Mouse (Mus musculus) erythroblast, embryonic 14.5 days (primary cell): Measurements from ENCODE around the gene Smim11.

Experiments used
- GATA1 ChIP-seq: IDR thresholded peaks from 2 replicates; pipeline ENCODE4 v1.6.1; 2012; ENCODE audit warnings: low read length, inconsistent platforms, mixed read lengths
- TAL1 ChIP-seq: IDR thresholded peaks from 3 replicates; pipeline ENCODE4 v1.6.1; 2012; ENCODE audit warnings: low read length, inconsistent platforms, mixed read lengths

DNA sequence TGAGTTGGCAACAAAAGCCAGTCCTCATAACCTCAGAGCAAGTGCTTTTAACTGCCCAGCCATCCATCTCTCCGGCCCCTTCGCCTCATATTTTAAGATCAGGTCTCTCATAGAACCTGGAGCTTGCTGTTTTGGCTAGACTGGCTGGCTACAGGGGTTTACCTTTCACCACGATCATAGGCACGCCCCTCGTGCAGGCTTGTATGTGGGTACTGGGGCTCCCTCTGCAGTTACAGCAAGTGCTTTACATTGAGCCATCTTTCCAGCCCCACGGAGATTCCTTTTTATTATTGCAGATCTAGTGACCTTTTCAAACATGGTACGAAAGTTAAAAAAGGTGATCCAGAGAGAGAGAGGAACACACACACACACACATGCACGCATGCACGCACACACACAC lies 33.5 kb downstream of the Smim11 start:
- TF ChIP-seq GATA1 (no peak), TAL1 (no peak)
